11 mouse cellular contexts compared by ENCODE assay signal in the genomic region with DNA sequence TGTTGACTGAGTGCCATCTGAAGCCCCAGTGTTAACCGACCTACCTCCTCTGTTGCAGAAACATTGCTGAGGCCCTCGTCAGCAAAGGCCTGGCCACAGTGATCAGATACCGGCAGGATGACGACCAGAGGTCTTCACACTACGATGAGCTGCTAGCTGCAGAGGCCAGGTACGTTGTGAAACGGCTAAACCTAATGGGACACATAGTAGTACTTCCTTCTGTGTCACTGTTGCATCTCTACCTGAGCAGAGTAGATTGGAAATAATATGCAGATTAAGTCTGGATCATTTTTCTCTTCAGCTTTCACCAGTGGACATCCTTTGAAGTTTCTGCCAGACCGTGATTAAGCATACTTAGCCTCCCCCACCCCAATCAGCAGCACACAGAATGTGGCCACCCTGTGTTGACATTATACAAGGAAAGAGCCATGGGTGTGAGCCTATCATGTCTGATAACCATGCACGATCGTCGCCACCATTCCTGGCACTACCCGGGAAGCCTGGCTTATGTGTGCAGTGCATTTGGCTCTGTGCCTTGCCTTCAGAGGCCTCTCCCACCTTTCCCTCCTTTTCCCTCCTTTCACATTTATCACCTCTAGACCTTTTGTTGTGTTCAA.
DNase-seq lines count a peak whose midpoint lies in the region; ATAC-seq and TF ChIP-seq lines count a peak whose summit lies in the region.
"Had no signal": no experiment of that assay in that cellular context is flagged by ENCODE, and none has a peak within 500 bp of the region (broad histone marks: within the 10 kb centered on the region; RNA-seq: fewer than 3 reads in every experiment).

No protein-coding gene starts in this region.

- no peak overlapping the region for H3K4me3 ChIP-seq in left cerebral cortex, adult 2 months
- H3K4me3 ChIP-seq in heart, embryonic 13.5 days, result no peak overlapping the region
- H3K4me3 ChIP-seq in midbrain, embryonic 14.5 days (replicated peaks; ENCODE audit: low read depth, low read length), result no peak overlapping the region
- H3K4me3 ChIP-seq: neural tube, embryonic 13.5 days had no signal

- intact Hi-C loops in left cerebral cortex, adult 2 months (cut with DNase I), result loop anchor here (5.0 kb wide), 3 partner anchors 75 to 170 kb away; a partner anchor contains a TSS
- intact Hi-C loops in left cerebral cortex, postnatal 25 days (cut with DNase I), result no loop called here

- TF ChIP-seq CTCF in left cerebral cortex, adult 2 months (IDR thresholded peaks at IDR 0.05), result no peak

- peak overlapping the region; percentile 73 for H3K27ac ChIP-seq in left cerebral cortex, adult 2 months
- H3K27ac ChIP-seq in heart, embryonic 13.5 days (replicated peaks), result peak overlapping the region; percentile 21
- no peak overlapping the region for H3K27ac ChIP-seq in midbrain, embryonic 14.5 days (replicated peaks; ENCODE audit: low read depth, low read length)

- H3K36me3 ChIP-seq in heart, embryonic 13.5 days, result peaks cover 15% of the 10 kb centered on the region
- 0 out of 2 replicates have a peak, but pooled peaks cover 4% of the 10 kb centered on the region for H3K36me3 ChIP-seq in midbrain, embryonic 14.5 days (ENCODE audit: control insufficient read depth, insufficient read depth, low read length)
- H3K36me3 ChIP-seq: neural tube, embryonic 13.5 days had no signal

- ATAC-seq in heart, embryonic 13.5 days (ENCODE audit: extremely low read depth, insufficient number of reproducible peaks, low FRiP score, low TSS enrichment), result no peak
- ATAC-seq in megakaryocyte, adult 5-6 weeks (ENCODE audit: poor library complexity, severe bottlenecking), result peak; percentile 18; the same call in 1 of the 2 replicates
- no peak for ATAC-seq in midbrain, embryonic 14.5 days (ENCODE audit: low FRiP score, low TSS enrichment)
- no peak for ATAC-seq in monocyte, adult 5-6 weeks (replicated peaks; ENCODE audit: insufficient number of reproducible peaks, low FRiP score, low TSS enrichment, poor library complexity, severe bottlenecking)

- H3K27me3 ChIP-seq in heart, embryonic 13.5 days (replicated peaks), result no peaks in the 10 kb centered on the region
- H3K27me3 ChIP-seq in midbrain, embryonic 14.5 days (ENCODE audit: control insufficient read depth, insufficient read depth, low read length), result no peaks in the 10 kb centered on the region
- H3K27me3 ChIP-seq: neural tube, embryonic 13.5 days had no signal

- DNase-seq in left cerebral cortex, adult 2 months (ENCODE audit: extremely low spot score in 1 of 2, low spot score in 2 of 2), result no peak
- no peak for DNase-seq in left cerebral cortex, postnatal 25 days (ENCODE audit: low spot score in 2 of 2)
- DNase-seq in cerebellum, adult 9-10 months, result peak; percentile 40
- no peak for DNase-seq in midbrain, embryonic 14.5 days
- DNase-seq in gastrocnemius, adult 18-20 months (ENCODE audit: low spot score), result no peak
- DNase-seq: kidney, adult 9 months had no signal

- no peaks in the 10 kb centered on the region for H3K9me3 ChIP-seq in heart, embryonic 13.5 days
- no peaks in the 10 kb centered on the region for H3K9me3 ChIP-seq in midbrain, embryonic 14.5 days (ENCODE audit: control insufficient read depth, low read length)
- H3K9me3 ChIP-seq: neural tube, embryonic 13.5 days had no signal

- WGBS in heart, embryonic 13.5 days, result 34% methylated on average over 12 of the region's 12 CpGs
- 81% methylated on average over 12 of the region's 12 CpGs for WGBS in midbrain, embryonic 14.5 days

- no peak overlapping the region for H3K9ac ChIP-seq in heart, embryonic 13.5 days
- H3K9ac ChIP-seq in midbrain, embryonic 14.5 days (replicated peaks; ENCODE audit: low read length), result no peak overlapping the region
- H3K9ac ChIP-seq: lung, embryonic 14.5 days; neural tube, embryonic 13.5 days had no signal

- H3K4me2 ChIP-seq in heart, embryonic 13.5 days, result no peak overlapping the region
- no peak overlapping the region for H3K4me2 ChIP-seq in midbrain, embryonic 14.5 days (ENCODE audit: low read length)
- H3K4me2 ChIP-seq: lung, embryonic 14.5 days; neural tube, embryonic 13.5 days had no signal

- peaks cover 48% of the 10 kb centered on the region for H3K4me1 ChIP-seq in heart, embryonic 13.5 days
- peaks cover 11% of the 10 kb centered on the region; the same call in 1 of the 2 replicates for H3K4me1 ChIP-seq in midbrain, embryonic 14.5 days (ENCODE audit: control insufficient read depth, insufficient read depth, low read length)
